In genomic region chr8:88258024-88258423, GRCm38 (mm10) we compare ENCODE assay signal across 24 mouse cellular contexts. TPM values are rescaled to one million over a fixed set of nuclear protein-coding genes. Genes with fewer than 3 reads are reported as not detected.
A peak's percentile ranks its signal among the peaks of the same experiment; 100 is the strongest.
DNase-seq lines count a peak whose midpoint lies in the region; ATAC-seq and TF ChIP-seq lines count a peak whose summit lies in the region.
"Had no signal": no experiment of that assay in that cellular context is flagged by ENCODE, and none has a peak within 500 bp of the region (broad histone marks: within the 10 kb centered on the region; RNA-seq: fewer than 3 reads in every experiment).

No protein-coding gene starts in this region.

- H3K4me3 ChIP-seq in heart, embryonic 12.5 days, result no peak overlapping the region
- H3K4me3 ChIP-seq in kidney, embryonic 16.5 days (ENCODE audit: low read length), result no peak overlapping the region
- H3K4me3 ChIP-seq in kidney, adult 2 months (ENCODE audit: insufficient read depth, low read depth, low read length), result no peak overlapping the region
- no peak overlapping the region for H3K4me3 ChIP-seq in midbrain, embryonic 11.5 days (ENCODE audit: low read depth, low read length)
- no peak overlapping the region for H3K4me3 ChIP-seq in midbrain, embryonic 16.5 days (ENCODE audit: low read depth, low read length)
- H3K4me3 ChIP-seq: embryonic facial prominence, embryonic 10.5 days; embryonic facial prominence, embryonic 12.5 days; forebrain, embryonic 13.5 days; forebrain, embryonic 15.5 days had no signal

- no peak for ATAC-seq in heart, embryonic 12.5 days (ENCODE audit: insufficient number of reproducible peaks, low FRiP score)
- ATAC-seq in kidney, embryonic 16.5 days (ENCODE audit: low FRiP score, low TSS enrichment), result 0 out of 2 replicates have a peak, but pooled peaks have one; percentile 52
- no peak for ATAC-seq in midbrain, embryonic 11.5 days (ENCODE audit: low FRiP score)
- ATAC-seq in midbrain, embryonic 16.5 days, result no peak
- ATAC-seq: activated CD4-positive, CD25-positive, alpha-beta regulatory T cell, adult 4 months; CD4-positive, CD25-positive, alpha-beta regulatory T cell, adult 4 months; forebrain, embryonic 13.5 days; forebrain, embryonic 15.5 days; Patski had no signal

- H3K27me3 ChIP-seq in heart, embryonic 12.5 days (replicated peaks), result no peaks in the 10 kb centered on the region
- H3K27me3 ChIP-seq in kidney, embryonic 16.5 days (ENCODE audit: insufficient read depth, low read length), result no peaks in the 10 kb centered on the region
- H3K27me3 ChIP-seq in kidney, adult 2 months (replicated peaks; ENCODE audit: control insufficient read depth, insufficient read depth, low read length), result no peaks in the 10 kb centered on the region
- H3K27me3 ChIP-seq in midbrain, embryonic 11.5 days (ENCODE audit: control insufficient read depth, insufficient read depth, low read length), result no peaks in the 10 kb centered on the region
- H3K27me3 ChIP-seq in midbrain, embryonic 16.5 days (ENCODE audit: control insufficient read depth, insufficient read depth, low read depth, low read length), result no peaks in the 10 kb centered on the region
- H3K27me3 ChIP-seq: CH12.LX; embryonic facial prominence, embryonic 12.5 days; forebrain, embryonic 13.5 days; forebrain, embryonic 15.5 days; Patski had no signal

- TF ChIP-seq CTCF in kidney, adult 2 months (conservative IDR thresholded peaks at IDR 0.05; ENCODE audit: insufficient read depth, insufficient read length, low read depth, low read length), result no peak

- H3K4me2 ChIP-seq in heart, embryonic 12.5 days, result no peak overlapping the region
- H3K4me2 ChIP-seq in kidney, embryonic 16.5 days (replicated peaks; ENCODE audit: low read depth, low read length), result no peak overlapping the region
- no peak overlapping the region for H3K4me2 ChIP-seq in midbrain, embryonic 11.5 days
- H3K4me2 ChIP-seq in midbrain, embryonic 16.5 days (ENCODE audit: low read length), result no peak overlapping the region
- H3K4me2 ChIP-seq: embryonic facial prominence, embryonic 12.5 days; forebrain, embryonic 13.5 days; forebrain, embryonic 15.5 days had no signal

- no peaks in the 10 kb centered on the region for H3K9me3 ChIP-seq in heart, embryonic 12.5 days (replicated peaks)
- H3K9me3 ChIP-seq in kidney, embryonic 16.5 days (ENCODE audit: low read length), result no peaks in the 10 kb centered on the region
- no peaks in the 10 kb centered on the region for H3K9me3 ChIP-seq in midbrain, embryonic 11.5 days (ENCODE audit: control insufficient read depth, low read length)
- no peaks in the 10 kb centered on the region for H3K9me3 ChIP-seq in midbrain, embryonic 16.5 days (replicated peaks; ENCODE audit: control insufficient read depth, low read length, poor library complexity, severe bottlenecking)
- H3K9me3 ChIP-seq: embryonic facial prominence, embryonic 10.5 days; embryonic facial prominence, embryonic 12.5 days; forebrain, embryonic 13.5 days; forebrain, embryonic 15.5 days; G1E had no signal

- H3K36me3 ChIP-seq in heart, embryonic 12.5 days, result peaks cover 34% of the 10 kb centered on the region
- peaks cover 20% of the 10 kb centered on the region for H3K36me3 ChIP-seq in kidney, embryonic 16.5 days (ENCODE audit: insufficient read depth, low read length)
- H3K36me3 ChIP-seq in kidney, adult 2 months (ENCODE audit: control insufficient read depth, insufficient read depth, low read length), result peaks cover 4% of the 10 kb centered on the region
- H3K36me3 ChIP-seq in midbrain, embryonic 11.5 days (ENCODE audit: control insufficient read depth, insufficient read depth, low read length), result 0 out of 2 replicates have a peak, but pooled peaks cover 2% of the 10 kb centered on the region
- 0 out of 2 replicates have a peak, but pooled peaks cover 2% of the 10 kb centered on the region for H3K36me3 ChIP-seq in midbrain, embryonic 16.5 days (ENCODE audit: control insufficient read depth, insufficient read depth, low read length)

- peak; percentile 68 for DNase-seq in heart, adult 11 months
- no peak for DNase-seq in kidney, adult 2 months
- DNase-seq in midbrain, embryonic 11.5 days (ENCODE audit: low spot score, missing footprints), result peak; percentile 84
- DNase-seq: adrenal gland, adult 8-10 months; adrenal gland, postnatal 14 days; adrenal gland, postnatal 36 days; B cell, adult 2 months; cerebellum, adult 11-12 months; cerebellum, adult 2 months; cerebellum, adult 9-10 months; cerebellum, postnatal 10 days; cerebellum, postnatal 25 days had no signal

- H3K27ac ChIP-seq in heart, embryonic 12.5 days (ENCODE audit: poor library complexity, severe bottlenecking), result no peak overlapping the region
- H3K27ac ChIP-seq in kidney, embryonic 16.5 days (ENCODE audit: low read length), result 0 out of 2 replicates have a peak overlapping the region, but pooled peaks have one; percentile 8
- H3K27ac ChIP-seq in kidney, adult 2 months (ENCODE audit: insufficient read depth, low read depth, low read length), result no peak overlapping the region
- H3K27ac ChIP-seq in midbrain, embryonic 11.5 days (ENCODE audit: low read depth, low read length), result no peak overlapping the region
- no peak overlapping the region for H3K27ac ChIP-seq in midbrain, embryonic 16.5 days (ENCODE audit: low read length)
- H3K27ac ChIP-seq: embryonic facial prominence, embryonic 10.5 days; embryonic facial prominence, embryonic 12.5 days; forebrain, embryonic 13.5 days; forebrain, embryonic 15.5 days had no signal

- peaks cover 18% of the 10 kb centered on the region for H3K4me1 ChIP-seq in heart, embryonic 12.5 days (replicated peaks)
- peaks cover 10% of the 10 kb centered on the region for H3K4me1 ChIP-seq in kidney, embryonic 16.5 days (ENCODE audit: insufficient read depth, low read length)
- H3K4me1 ChIP-seq in kidney, adult 2 months (ENCODE audit: control insufficient read depth, insufficient read depth, low read length), result no peaks in the 10 kb centered on the region
- H3K4me1 ChIP-seq in midbrain, embryonic 11.5 days (ENCODE audit: control insufficient read depth, insufficient read depth, low read length), result no peaks in the 10 kb centered on the region; the same call in 1 of the 2 replicates
- no peaks in the 10 kb centered on the region for H3K4me1 ChIP-seq in midbrain, embryonic 16.5 days (ENCODE audit: control insufficient read depth, insufficient read depth, low read length)
- H3K4me1 ChIP-seq: forebrain, embryonic 13.5 days; forebrain, embryonic 15.5 days had no signal

- TF ChIP-seq POLR2A in kidney, adult 2 months (IDR thresholded peaks at IDR 0.05; ENCODE audit: low read depth, low read length), result no peak

- no peak overlapping the region for H3K9ac ChIP-seq in heart, embryonic 12.5 days
- no peak overlapping the region for H3K9ac ChIP-seq in kidney, embryonic 16.5 days (replicated peaks; ENCODE audit: low read length)
- no peak overlapping the region for H3K9ac ChIP-seq in midbrain, embryonic 11.5 days (ENCODE audit: low read length)
- no peak overlapping the region for H3K9ac ChIP-seq in midbrain, embryonic 16.5 days (ENCODE audit: low read depth, low read length)
- H3K9ac ChIP-seq: embryonic facial prominence, embryonic 12.5 days; forebrain, embryonic 13.5 days; forebrain, embryonic 15.5 days had no signal

- WGBS in heart, embryonic 12.5 days, result 65% methylated on average over 6 of the region's 6 CpGs
- 33% methylated on average over 6 of the region's 6 CpGs for WGBS in kidney, embryonic 16.5 days
- WGBS in kidney, adult 2 months, result 56% methylated on average over 6 of the region's 6 CpGs
- 34% methylated on average over 6 of the region's 6 CpGs for WGBS in midbrain, embryonic 11.5 days
- WGBS in midbrain, embryonic 16.5 days, result 46% methylated on average over 6 of the region's 6 CpGs

RNA-seq across cellular contexts. Expression of gene Adcy7, which starts 14.2 kb away (rescaled TPM):
- 3.8 and 4.1 TPM in 2 replicates for polyA plus RNA-seq in heart, embryonic 12.5 days (2016; fragmentation: Nextera tagmentation; extraction: Ambion mirVana)
- polyA plus RNA-seq in kidney, embryonic 16.5 days (2015; fragmentation: Nextera tagmentation; extraction: Ambion mirVana), result 3.0 and 3.7 TPM in 2 replicates
- polyA plus RNA-seq in kidney, adult 2 months (2012; rRNA removed), result 3.0 and 4.8 TPM in 2 replicates
- polyA plus RNA-seq in midbrain, embryonic 11.5 days (2014; fragmentation: Nextera tagmentation; extraction: Ambion mirVana), result 1.8 and 2.1 TPM in 2 replicates
- 4.2 and 6.6 TPM in 2 replicates for polyA plus RNA-seq in midbrain, embryonic 16.5 days (2015; fragmentation: Nextera tagmentation; extraction: Ambion mirVana)

RNA-seq across cellular contexts. Expression of gene Tent4b, which starts 59.0 kb away (rescaled TPM):
- polyA plus RNA-seq in heart, embryonic 12.5 days (2016; fragmentation: Nextera tagmentation; extraction: Ambion mirVana), result 9.9 and 10.8 TPM in 2 replicates
- polyA plus RNA-seq in kidney, embryonic 16.5 days (2015; fragmentation: Nextera tagmentation; extraction: Ambion mirVana), result 6.3 and 6.4 TPM in 2 replicates
- 26.5 and 28.8 TPM in 2 replicates for polyA plus RNA-seq in kidney, adult 2 months (2012; rRNA removed)
- polyA plus RNA-seq in midbrain, embryonic 11.5 days (2014; fragmentation: Nextera tagmentation; extraction: Ambion mirVana), result 12.5 and 15.0 TPM in 2 replicates
- 9.7 and 11.0 TPM in 2 replicates for polyA plus RNA-seq in midbrain, embryonic 16.5 days (2015; fragmentation: Nextera tagmentation; extraction: Ambion mirVana)
